Mouse (Mus musculus) retina, postnatal 7 days (tissue): ENCODE measurements around the gene Tmem256.

ENCODE experiments used
- DNase-seq: peaks from one replicate; pipeline ENCODE4 v3.0.0-alpha.2; 2012; ENCODE audit warnings: low read depth, low spot score

Tmem256 gene

GRCm38 (mm10) chr11:69837952-69838713, at the start of gene Tmem256:
Tmem256 (plus strand) TSS chr11:69838514.
- DNase-seq = peak; percentile 92

GRCm38 (mm10) chr11:69789431-69789830, 48.9 kb upstream of the Tmem256 start:
- no peak for DNase-seq

GRCm38 (mm10) chr11:69791420-69791819, 46.9 kb upstream of the Tmem256 start:
- no peak for DNase-seq

- DNase-seq = no peak
Observed at GRCm38 (mm10) chr11:69793429-69793828, 44.9 kb upstream of the Tmem256 start.

GRCm38 (mm10) chr11:69795168-69795982, 42.9 kb upstream of the Tmem256 start, which contains the start of gene Chrnb1:
Chrnb1 (minus strand) TSS chr11:69795943.
- peak; percentile 86 for DNase-seq

- DNase-seq = no peak
Observed at GRCm38 (mm10) chr11:69795983-69796435, 42.3 kb upstream of the Tmem256 start.

- no peak for DNase-seq
Observed at GRCm38 (mm10) chr11:69797924-69798323, 40.4 kb upstream of the Tmem256 start.

- no peak for DNase-seq
Observed at GRCm38 (mm10) chr11:69799394-69800137, 38.7 kb upstream of the Tmem256 start.

- DNase-seq = no peak
Observed at GRCm38 (mm10) chr11:69800138-69800391, 38.2 kb upstream of the Tmem256 start.

- peak; percentile 73 for DNase-seq
Observed at GRCm38 (mm10) chr11:69800392-69801197, 37.7 kb upstream of the Tmem256 start.

GRCm38 (mm10) chr11:69801379-69801977, 36.8 kb upstream of the Tmem256 start, which contains the start of gene Fgf11:
Fgf11 (minus strand) TSS chr11:69801857.
- no peak for DNase-seq

- DNase-seq = peak; percentile 64
Observed at GRCm38 (mm10) chr11:69802648-69803105, 35.6 kb upstream of the Tmem256 start.

- no peak for DNase-seq
Observed at GRCm38 (mm10) chr11:69803328-69803727, 35.0 kb upstream of the Tmem256 start.

- peak; percentile 63 for DNase-seq
Observed at GRCm38 (mm10) chr11:69803786-69804651, 34.3 kb upstream of the Tmem256 start.

- no peak for DNase-seq
Observed at GRCm38 (mm10) chr11:69804652-69804940, 33.7 kb upstream of the Tmem256 start.

GRCm38 (mm10) chr11:69804972-69805909, 33.1 kb upstream of the Tmem256 start, which contains the start of gene Tmem102:
Tmem102 (minus strand) TSS chr11:69805624.
- no peak for DNase-seq

- DNase-seq = no peak
Observed at GRCm38 (mm10) chr11:69806378-69806777, 31.9 kb upstream of the Tmem256 start.

GRCm38 (mm10) chr11:69807641-69808040, 30.7 kb upstream of the Tmem256 start:
- DNase-seq = no peak

- no peak for DNase-seq
Observed at GRCm38 (mm10) chr11:69810280-69810679, 28.0 kb upstream of the Tmem256 start.
